Mouse (Mus musculus) hindbrain, postnatal 0 days (tissue): ENCODE data around the gene Gabpb2. TPM values are rescaled to one million over a fixed set of nuclear protein-coding genes. Genes with fewer than 3 reads are reported as not detected.

ENCODE experiments used
- ATAC-seq: fragments of 200-750 bp; cut with Nextera tagmentation; 2 replicates; pipeline ENCODE4 v1.8.0; 2017; ENCODE audit warnings: mild to moderate bottlenecking, moderate TSS enrichment, moderate library complexity
- DNase-seq: peaks from one replicate; pipeline ENCODE4 v3.0.0-alpha.2; 2015; ENCODE audit warnings: low spot score
- H3K27ac ChIP-seq: fragments of 300-500 bp; sonication (generic); 2 replicates; pipeline ENCODE4 v1.5.1; 2014; ENCODE audit warnings: mild to moderate bottlenecking
- H3K27me3 ChIP-seq: fragments of 300-500 bp; sonication (generic); 2 replicates; pipeline ENCODE4 v1.6.1; 2014; ENCODE audit warnings: low read length, mixed read lengths; ENCODE audit not compliant: insufficient read depth
- H3K36me3 ChIP-seq: fragments of 300-500 bp; sonication (generic); 2 replicates; pipeline ENCODE4 v1.6.1; 2014; ENCODE audit warnings: low read length, mixed read lengths; ENCODE audit not compliant: insufficient read depth
- H3K4me1 ChIP-seq: fragments of 300-500 bp; sonication (generic); 2 replicates; pipeline ENCODE4 v1.6.1; 2014; ENCODE audit warnings: antibody characterized with exemption, low read length, mixed read lengths; ENCODE audit not compliant: insufficient read depth
- H3K4me2 ChIP-seq: fragments of 300-500 bp; sonication (generic); 2 replicates; pipeline ENCODE4 v1.6.1; 2014; ENCODE audit warnings: low read depth, mild to moderate bottlenecking, low read length, moderate library complexity, mixed read lengths
- H3K4me3 ChIP-seq: fragments of 300-500 bp; sonication (generic); 2 replicates; pipeline ENCODE4 v1.5.1; 2014; ENCODE audit warnings: low read length
- H3K9ac ChIP-seq: fragments of 300-500 bp; sonication (generic); replicated peaks from 2 replicates; pipeline ENCODE4 v1.6.1; 2014; ENCODE audit warnings: mild to moderate bottlenecking, low read length, moderate library complexity, mixed read lengths
- H3K9me3 ChIP-seq: fragments of 300-500 bp; sonication (generic); 2 replicates; pipeline ENCODE4 v1.6.1; 2016; ENCODE audit warnings: low read length, mixed read lengths
- CTCF ChIP-seq: IDR thresholded peaks from 2 replicates; pipeline ENCODE4 v1.5.1; 2016; ENCODE audit warnings: antibody characterized with exemption, control low read depth, low read depth
- WGBS: fragments of 180-500 bp; shearing (Covaris S2); extraction: QIAGEN DNeasy Blood & Tissue Kit; methylation state at CpG from one replicate; pipeline ENCODE4 v1.1.7; 2014; 5-methylcytosine and 5-hydroxymethylcytosine counted together
- polyA plus RNA-seq: library from polyadenylated mRNA; unstranded; fragments of >200 nt; fragmentation: Nextera tagmentation; extraction: Ambion mirVana; gene quantifications from 2 replicates; pipeline ENCODE4 v1.2.1, GENCODE M21; 2015
- total RNA-seq: library from RNA; depleted of rRNA; stranded (reverse); fragments of >200 nt; gene quantifications from 2 replicates; pipeline ENCODE4 v1.2.3, GENCODE M21; 2014

Gene Gabpb2
- total and polyA plus RNA-seq, 2 experiments from 2014 or later = 2.9 to 8.6 TPM

DNA sequence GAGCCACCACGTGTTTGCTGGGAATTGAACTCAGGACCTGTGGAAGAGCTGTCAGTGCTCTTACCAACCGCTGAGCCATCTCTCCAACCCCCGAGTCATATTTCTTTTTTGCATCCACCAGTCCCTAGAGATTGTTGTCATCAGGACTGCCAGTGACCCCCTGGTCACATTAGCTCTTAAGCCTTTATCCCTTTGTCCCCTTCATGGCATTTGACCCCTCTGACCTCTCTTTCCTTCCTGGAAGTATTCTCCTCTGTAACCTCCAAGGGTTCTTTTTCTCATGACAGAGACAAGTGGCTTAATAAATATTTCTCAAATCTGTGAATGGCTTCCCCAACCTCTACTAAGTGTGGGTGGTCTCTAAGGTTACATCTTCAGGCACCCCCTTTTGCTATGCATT, 69.8 kb downstream of the Gabpb2 start:
- DNase-seq (no peak), ATAC-seq (no peak)
- H3K27me3 ChIP-seq = no peaks in the 10 kb centered on the region
- H3K4me1 ChIP-seq = no peaks in the 10 kb centered on the region
- H3K27ac ChIP-seq = no peak overlapping the region
- no peaks in the 10 kb centered on the region for H3K9me3 ChIP-seq
- H3K9ac ChIP-seq = no peak overlapping the region
- H3K36me3 ChIP-seq = no peaks in the 10 kb centered on the region
- no peak overlapping the region for H3K4me2 ChIP-seq
- H3K4me3 ChIP-seq = no peak overlapping the region
- 50% methylated on average over 3 of the region's 3 CpGs for WGBS
- TF ChIP-seq CTCF = no peak

- Histone ChIP-seq H3K27ac (no peak overlapping the region), H3K4me3 (no peak overlapping the region), H3K4me2 (no peak overlapping the region), H3K36me3 (peaks cover 6% of the 10 kb centered on the region; the same call in 1 of the 2 replicates), H3K9ac (no peak overlapping the region), H3K27me3 (no peaks in the 10 kb centered on the region), H3K9me3 (no peaks in the 10 kb centered on the region), H3K4me1 (no peaks in the 10 kb centered on the region)
- DNase-seq (peak; percentile 85), ATAC-seq (peak; percentile 77)
- TF ChIP-seq CTCF = peak; percentile 93
- WGBS = 14% methylated on average over 5 of the region's 5 CpGs
Observed at GRCm38 (mm10) chr3:95142617-95143011, 75.1 kb downstream of the Gabpb2 start.

GRCm38 (mm10) chr3:95141952-95142616, 75.6 kb downstream of the Gabpb2 start, which contains the start of gene Tnfaip8l2:
Gene Tnfaip8l2, minus strand, starts transcription at chr3:95142360.
- no peak within 1 kb of the TSS for H3K9ac ChIP-seq
- H3K36me3 ChIP-seq = peaks cover 6% of the 10 kb centered on the region; the same call in 1 of the 2 replicates
- no peak within 1 kb of the TSS for H3K4me3 ChIP-seq
- ATAC-seq (no peak), DNase-seq (no peak)
- no peaks in the 10 kb centered on the region for H3K4me1 ChIP-seq
- H3K27ac ChIP-seq = no peak within 1 kb of the TSS
- H3K9me3 ChIP-seq = no peaks in the 10 kb centered on the region
- H3K4me2 ChIP-seq = no peak within 1 kb of the TSS
- no peak for TF ChIP-seq CTCF
- WGBS = 82% methylated on average over 10 of the region's 10 CpGs
- no peaks in the 10 kb centered on the region for H3K27me3 ChIP-seq

DNA sequence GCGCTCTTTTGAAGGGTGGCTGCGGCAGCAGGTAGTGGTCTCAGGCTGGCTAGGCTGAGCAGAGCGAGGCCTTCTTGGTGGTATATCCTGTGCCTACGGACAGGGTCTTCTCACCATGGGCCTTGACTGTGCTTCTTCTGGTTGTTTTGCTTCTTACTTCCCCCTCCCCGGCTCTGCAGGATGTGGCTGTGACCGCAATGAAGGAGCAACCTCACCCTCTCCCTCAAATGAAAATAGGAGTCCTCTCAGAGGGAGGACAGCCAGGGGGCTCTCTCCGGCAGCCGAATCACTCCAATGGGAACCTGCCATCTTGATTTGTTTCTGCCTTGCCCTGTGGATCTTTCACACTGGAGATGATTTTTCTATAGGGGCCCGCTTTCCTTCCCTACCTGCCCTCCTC, 76.2 kb downstream of the Gabpb2 start:
- H3K4me2 ChIP-seq = no peak overlapping the region
- 93% methylated on average over 9 of the region's 9 CpGs for WGBS
- no peak for TF ChIP-seq CTCF
- DNase-seq (no peak), ATAC-seq (no peak)
- H3K4me1 ChIP-seq = no peaks in the 10 kb centered on the region
- H3K9ac ChIP-seq = no peak overlapping the region
- no peak overlapping the region for H3K4me3 ChIP-seq
- H3K36me3 ChIP-seq = peaks cover 6% of the 10 kb centered on the region; the same call in 1 of the 2 replicates
- no peaks in the 10 kb centered on the region for H3K27me3 ChIP-seq
- H3K9me3 ChIP-seq = no peaks in the 10 kb centered on the region
- H3K27ac ChIP-seq = no peak overlapping the region

DNA sequence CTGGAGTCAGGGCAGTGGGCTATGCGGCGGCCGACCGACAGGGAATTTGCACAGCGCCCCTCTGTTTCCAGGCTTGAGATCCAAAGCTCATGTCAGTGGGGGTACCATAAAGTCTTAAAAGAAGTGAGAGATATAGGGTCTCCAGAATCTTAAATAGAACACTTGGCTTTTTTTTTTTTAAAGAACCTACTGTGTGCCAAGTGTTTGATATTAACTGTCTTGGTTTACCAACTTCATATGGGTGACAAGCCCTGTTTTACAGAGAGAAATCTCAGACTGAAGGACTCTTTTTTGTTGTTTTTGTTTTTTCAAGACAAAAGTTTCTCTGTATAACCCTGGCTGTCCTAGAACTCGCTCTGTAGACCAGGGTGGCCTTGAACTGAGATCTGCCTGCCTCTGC, 76.9 kb downstream of the Gabpb2 start:
- ATAC-seq (no peak), DNase-seq (no peak)
- H3K4me3 ChIP-seq = no peak overlapping the region
- no peak for TF ChIP-seq CTCF
- H3K4me2 ChIP-seq = no peak overlapping the region
- H3K4me1 ChIP-seq = no peaks in the 10 kb centered on the region
- no peaks in the 10 kb centered on the region for H3K9me3 ChIP-seq
- H3K27ac ChIP-seq = no peak overlapping the region
- 94% methylated on average over 6 of the region's 6 CpGs for WGBS
- H3K27me3 ChIP-seq = no peaks in the 10 kb centered on the region
- H3K9ac ChIP-seq = no peak overlapping the region
- H3K36me3 ChIP-seq = peaks cover 6% of the 10 kb centered on the region; the same call in 1 of the 2 replicates

DNA sequence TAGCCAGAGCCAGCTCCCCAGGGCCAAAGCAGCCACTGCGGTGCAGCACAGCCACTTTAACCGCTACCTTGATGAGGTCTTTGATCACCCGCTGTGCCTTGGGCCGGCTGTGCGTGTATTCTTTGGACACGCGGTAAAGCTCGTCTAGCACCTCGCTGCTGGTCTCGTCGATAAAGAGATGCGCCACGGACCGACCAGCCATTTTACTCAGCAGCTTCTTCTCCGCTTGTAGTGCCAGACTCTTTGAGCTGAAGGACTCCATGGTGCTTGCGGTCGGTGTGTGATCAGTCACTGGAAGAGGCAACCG, 77.5 kb downstream of the Gabpb2 start:
- WGBS = 57% methylated on average over 18 of the region's 18 CpGs
- no peak for ATAC-seq
- no peak overlapping the region for H3K4me3 ChIP-seq
- H3K36me3 ChIP-seq = peaks cover 6% of the 10 kb centered on the region; the same call in 1 of the 2 replicates
- H3K9ac ChIP-seq = no peak overlapping the region
- DNase-seq = no peak
- H3K4me1 ChIP-seq = no peaks in the 10 kb centered on the region
- H3K27me3 ChIP-seq = no peaks in the 10 kb centered on the region
- TF ChIP-seq CTCF = no peak
- H3K27ac ChIP-seq = no peak overlapping the region
- H3K9me3 ChIP-seq = no peaks in the 10 kb centered on the region
- H3K4me2 ChIP-seq = no peak overlapping the region

GRCm38 (mm10) chr3:95139586-95140288, 78.0 kb downstream of the Gabpb2 start:
- Histone ChIP-seq H3K4me1 (no peaks in the 10 kb centered on the region), H3K4me2 (no peak overlapping the region), H3K36me3 (peaks cover 6% of the 10 kb centered on the region; the same call in 1 of the 2 replicates), H3K27ac (no peak overlapping the region), H3K9me3 (no peaks in the 10 kb centered on the region), H3K4me3 (no peak overlapping the region), H3K27me3 (no peaks in the 10 kb centered on the region), H3K9ac (no peak overlapping the region)
- ATAC-seq = no peak
- TF ChIP-seq CTCF = no peak
- no peak for DNase-seq
- WGBS = 79% methylated on average over 25 of the region's 25 CpGs
